17 mouse cellular contexts compared by ENCODE assay signal in the genomic region with DNA sequence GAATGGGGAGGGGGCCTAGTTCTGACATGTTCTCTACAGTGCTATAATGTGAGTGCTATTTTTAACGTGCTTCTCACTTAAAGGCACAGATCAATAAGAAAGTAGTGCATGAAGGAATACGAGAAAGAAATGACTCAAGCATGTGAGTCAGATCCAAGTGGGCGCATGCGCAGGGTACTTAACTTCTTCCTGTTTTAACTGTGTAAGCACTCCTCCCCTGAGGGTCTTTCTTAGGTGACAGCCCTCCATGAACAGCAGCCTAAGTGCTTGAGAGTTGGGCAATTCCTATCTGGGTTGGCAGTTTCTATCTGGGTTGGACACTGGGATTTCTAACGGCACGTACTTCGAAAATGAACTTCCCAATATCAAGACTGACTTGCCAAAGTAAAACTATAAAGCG.
"Had no signal": no experiment of that assay in that cellular context is flagged by ENCODE, and none has a peak within 500 bp of the region (broad histone marks: within the 10 kb centered on the region; RNA-seq: fewer than 3 reads in every experiment).

No protein-coding gene starts in this region.

- DNase-seq: lung, embryonic 14.5 days; lung, postnatal 14 days; midbrain, embryonic 14.5 days; retina, postnatal 1 day; right cerebral cortex, adult 18-20 months; right cerebral cortex, postnatal 25 days; right cerebral cortex, postnatal 4 days; spleen, adult 18-20 months; thymus, adult 18-20 months; thymus, postnatal 14 days; thymus, postnatal 36 days had no signal

- H3K4me2 ChIP-seq: lung, embryonic 14.5 days; neural tube, embryonic 13.5 days; neural tube, embryonic 15.5 days had no signal

- H3K9me3 ChIP-seq: midbrain, embryonic 10.5 days; neural tube, embryonic 13.5 days; neural tube, embryonic 15.5 days had no signal

- ATAC-seq: midbrain, embryonic 16.5 days had no signal

- H3K27me3 ChIP-seq: neural tube, embryonic 13.5 days; neural tube, embryonic 15.5 days had no signal

- H3K4me3 ChIP-seq: midbrain, embryonic 10.5 days; myocyte; neural tube, embryonic 13.5 days; neural tube, embryonic 15.5 days had no signal

- H3K9ac ChIP-seq: liver, embryonic 14.5 days; lung, embryonic 14.5 days; neural tube, embryonic 13.5 days; neural tube, embryonic 15.5 days had no signal

- H3K36me3 ChIP-seq: midbrain, embryonic 10.5 days; neural tube, embryonic 13.5 days; neural tube, embryonic 15.5 days had no signal

- H3K27ac ChIP-seq: liver, embryonic 14.5 days; midbrain, embryonic 10.5 days; neural tube, embryonic 13.5 days; neural tube, embryonic 15.5 days had no signal
